Mouse (Mus musculus): ENCODE measurements around the gene Podn. TPM values are rescaled to one million over a fixed set of nuclear protein-coding genes. Genes with fewer than 3 reads are reported as not detected.

Podn gene
- polyA plus RNA-seq, 1 experiment, result 1.5 TPM

GRCm38 (mm10) chr4:108058166-108058565 is 38.1 kb downstream of the Podn start:
- H3K4me1 ChIP-seq (ENCODE audit: control insufficient read depth, insufficient read depth, low read length), result no peaks in the 10 kb centered on the region
- H3K27me3 ChIP-seq (ENCODE audit: control insufficient read depth, insufficient read depth, low read length), result no peaks in the 10 kb centered on the region
- no peaks in the 10 kb centered on the region for H3K36me3 ChIP-seq (ENCODE audit: control insufficient read depth, insufficient read depth, low read length)
- no peak for TF ChIP-seq POLR2A (IDR thresholded peaks at IDR 0.05; ENCODE audit: control insufficient read depth, low read depth, low read length)
- TF ChIP-seq CTCF (IDR thresholded peaks at IDR 0.05; ENCODE audit: control insufficient read depth, insufficient read depth, insufficient replicate concordance, low read depth, low read length), result no peak
- no peak overlapping the region for H3K4me3 ChIP-seq (ENCODE audit: control insufficient read depth, low read depth, low read length)
- H3K27ac ChIP-seq (ENCODE audit: control insufficient read depth, insufficient read depth, low read depth, low read length), result no peak overlapping the region

GRCm38 (mm10) chr4:108057247-108057646 is 39.0 kb downstream of the Podn start:
- H3K4me3 ChIP-seq (ENCODE audit: control insufficient read depth, low read depth, low read length), result no peak overlapping the region
- H3K27ac ChIP-seq (ENCODE audit: control insufficient read depth, insufficient read depth, low read depth, low read length), result no peak overlapping the region
- H3K36me3 ChIP-seq (ENCODE audit: control insufficient read depth, insufficient read depth, low read length), result no peaks in the 10 kb centered on the region
- no peaks in the 10 kb centered on the region for H3K27me3 ChIP-seq (ENCODE audit: control insufficient read depth, insufficient read depth, low read length)
- no peaks in the 10 kb centered on the region for H3K4me1 ChIP-seq (ENCODE audit: control insufficient read depth, insufficient read depth, low read length)
- TF ChIP-seq POLR2A (IDR thresholded peaks at IDR 0.05; ENCODE audit: control insufficient read depth, low read depth, low read length) (no peak), CTCF (IDR thresholded peaks at IDR 0.05; ENCODE audit: control insufficient read depth, insufficient read depth, insufficient replicate concordance, low read depth, low read length) (no peak)

GRCm38 (mm10) chr4:108055873-108056272 is 40.4 kb downstream of the Podn start:
- Histone ChIP-seq H3K36me3 (ENCODE audit: control insufficient read depth, insufficient read depth, low read length) (no peaks in the 10 kb centered on the region), H3K4me3 (ENCODE audit: control insufficient read depth, low read depth, low read length) (no peak overlapping the region), H3K4me1 (ENCODE audit: control insufficient read depth, insufficient read depth, low read length) (no peaks in the 10 kb centered on the region), H3K27ac (ENCODE audit: control insufficient read depth, insufficient read depth, low read depth, low read length) (no peak overlapping the region), H3K27me3 (ENCODE audit: control insufficient read depth, insufficient read depth, low read length) (no peaks in the 10 kb centered on the region)
- TF ChIP-seq CTCF (IDR thresholded peaks at IDR 0.05; ENCODE audit: control insufficient read depth, insufficient read depth, insufficient replicate concordance, low read depth, low read length), result no peak
- no peak for TF ChIP-seq POLR2A (IDR thresholded peaks at IDR 0.05; ENCODE audit: control insufficient read depth, low read depth, low read length)

GRCm38 (mm10) chr4:108052673-108053072 is 43.6 kb downstream of the Podn start:
- Histone ChIP-seq H3K27me3 (ENCODE audit: control insufficient read depth, insufficient read depth, low read length) (no peaks in the 10 kb centered on the region), H3K27ac (ENCODE audit: control insufficient read depth, insufficient read depth, low read depth, low read length) (no peak overlapping the region), H3K4me3 (ENCODE audit: control insufficient read depth, low read depth, low read length) (no peak overlapping the region), H3K4me1 (ENCODE audit: control insufficient read depth, insufficient read depth, low read length) (no peaks in the 10 kb centered on the region), H3K36me3 (ENCODE audit: control insufficient read depth, insufficient read depth, low read length) (no peaks in the 10 kb centered on the region)
- TF ChIP-seq CTCF (IDR thresholded peaks at IDR 0.05; ENCODE audit: control insufficient read depth, insufficient read depth, insufficient replicate concordance, low read depth, low read length) (no peak), POLR2A (IDR thresholded peaks at IDR 0.05; ENCODE audit: control insufficient read depth, low read depth, low read length) (no peak)

GRCm38 (mm10) chr4:108051687-108052274 is 44.5 kb downstream of the Podn start:
- H3K4me1 ChIP-seq (ENCODE audit: control insufficient read depth, insufficient read depth, low read length), result no peaks in the 10 kb centered on the region
- peak overlapping the region; percentile 15; the same call in 1 of the 2 replicates for H3K4me3 ChIP-seq (ENCODE audit: control insufficient read depth, low read depth, low read length)
- no peaks in the 10 kb centered on the region for H3K27me3 ChIP-seq (ENCODE audit: control insufficient read depth, insufficient read depth, low read length)
- TF ChIP-seq POLR2A (IDR thresholded peaks at IDR 0.05; ENCODE audit: control insufficient read depth, low read depth, low read length) (no peak), CTCF (IDR thresholded peaks at IDR 0.05; ENCODE audit: control insufficient read depth, insufficient read depth, insufficient replicate concordance, low read depth, low read length) (no peak)
- H3K36me3 ChIP-seq (ENCODE audit: control insufficient read depth, insufficient read depth, low read length), result no peaks in the 10 kb centered on the region
- no peak overlapping the region for H3K27ac ChIP-seq (ENCODE audit: control insufficient read depth, insufficient read depth, low read depth, low read length)

- no peak overlapping the region for H3K4me3 ChIP-seq (ENCODE audit: control insufficient read depth, low read depth, low read length)
- TF ChIP-seq CTCF (IDR thresholded peaks at IDR 0.05; ENCODE audit: control insufficient read depth, insufficient read depth, insufficient replicate concordance, low read depth, low read length) (no peak), POLR2A (IDR thresholded peaks at IDR 0.05; ENCODE audit: control insufficient read depth, low read depth, low read length) (no peak)
- no peaks in the 10 kb centered on the region for H3K4me1 ChIP-seq (ENCODE audit: control insufficient read depth, insufficient read depth, low read length)
- H3K27ac ChIP-seq (ENCODE audit: control insufficient read depth, insufficient read depth, low read depth, low read length), result no peak overlapping the region
- H3K27me3 ChIP-seq (ENCODE audit: control insufficient read depth, insufficient read depth, low read length), result no peaks in the 10 kb centered on the region
- H3K36me3 ChIP-seq (ENCODE audit: control insufficient read depth, insufficient read depth, low read length), result no peaks in the 10 kb centered on the region
Measured at GRCm38 (mm10) chr4:108046136-108046535, 50.1 kb downstream of the Podn start.

DNA sequence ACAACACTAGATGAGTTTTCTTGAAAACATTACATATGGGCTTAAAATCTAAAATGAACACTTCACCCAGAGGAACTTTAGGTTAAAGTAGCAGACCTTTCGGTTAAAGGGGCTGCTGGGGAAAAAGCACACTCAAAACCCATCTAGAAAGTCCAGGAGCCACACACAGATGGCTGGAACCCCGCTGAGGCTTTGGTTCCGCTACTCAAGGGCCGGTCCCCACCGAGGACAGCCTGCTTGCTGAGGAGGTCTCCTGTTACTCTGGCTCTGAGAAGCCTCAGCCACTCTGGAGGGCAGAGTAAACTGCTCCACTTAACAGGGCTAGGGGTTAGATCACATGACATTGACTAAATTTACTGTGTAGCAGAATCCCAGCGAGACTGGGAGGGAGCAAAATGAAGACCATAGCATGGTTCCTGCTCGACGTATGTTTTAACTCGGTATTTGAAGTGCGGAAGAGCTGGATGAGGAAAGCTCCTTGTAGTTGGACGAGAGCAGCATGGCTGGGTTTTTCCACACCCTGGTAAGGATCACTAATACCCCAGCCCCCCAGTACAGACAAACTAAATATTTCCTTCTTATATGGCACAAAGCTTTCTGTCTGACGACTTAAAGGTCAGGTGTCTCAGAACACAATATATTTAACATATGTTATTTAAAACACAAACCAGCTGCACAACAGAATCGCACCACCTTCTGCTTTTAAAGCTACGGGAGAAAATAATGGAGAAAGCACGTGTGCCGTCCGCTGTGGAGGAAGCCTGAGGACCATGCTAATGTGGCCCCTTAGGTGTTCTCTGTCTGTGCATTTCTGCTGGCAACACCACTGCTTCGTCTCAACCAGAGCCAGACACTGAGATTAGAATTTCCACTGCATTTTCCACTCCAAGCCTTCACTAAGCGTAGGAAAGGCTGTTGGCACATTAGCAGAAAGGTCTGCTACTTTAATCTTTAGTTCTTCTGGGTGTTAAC is 50.8 kb downstream of the Podn start:
- Histone ChIP-seq H3K4me3 (ENCODE audit: control insufficient read depth, low read depth, low read length) (no peak overlapping the region), H3K27me3 (ENCODE audit: control insufficient read depth, insufficient read depth, low read length) (no peaks in the 10 kb centered on the region), H3K4me1 (ENCODE audit: control insufficient read depth, insufficient read depth, low read length) (no peaks in the 10 kb centered on the region), H3K27ac (ENCODE audit: control insufficient read depth, insufficient read depth, low read depth, low read length) (no peak overlapping the region), H3K36me3 (ENCODE audit: control insufficient read depth, insufficient read depth, low read length) (no peaks in the 10 kb centered on the region)
- TF ChIP-seq CTCF (IDR thresholded peaks at IDR 0.05; ENCODE audit: control insufficient read depth, insufficient read depth, insufficient replicate concordance, low read depth, low read length) (no peak), POLR2A (IDR thresholded peaks at IDR 0.05; ENCODE audit: control insufficient read depth, low read depth, low read length) (no peak)
